Mouse (Mus musculus) liver, postnatal 0 days (tissue): ENCODE results near the gene Ift57.

Source experiments
- CTCF ChIP-seq: sonication (generic); IDR thresholded peaks from 2 replicates; pipeline ENCODE4 v1.5.1; 2016; ENCODE audit warnings: antibody characterized with exemption, low read depth
- EP300 ChIP-seq: IDR thresholded peaks from 2 replicates; pipeline ENCODE4 v1.6.1; 2016; ENCODE audit warnings: antibody characterized with exemption, low read depth, mild to moderate bottlenecking

DNA sequence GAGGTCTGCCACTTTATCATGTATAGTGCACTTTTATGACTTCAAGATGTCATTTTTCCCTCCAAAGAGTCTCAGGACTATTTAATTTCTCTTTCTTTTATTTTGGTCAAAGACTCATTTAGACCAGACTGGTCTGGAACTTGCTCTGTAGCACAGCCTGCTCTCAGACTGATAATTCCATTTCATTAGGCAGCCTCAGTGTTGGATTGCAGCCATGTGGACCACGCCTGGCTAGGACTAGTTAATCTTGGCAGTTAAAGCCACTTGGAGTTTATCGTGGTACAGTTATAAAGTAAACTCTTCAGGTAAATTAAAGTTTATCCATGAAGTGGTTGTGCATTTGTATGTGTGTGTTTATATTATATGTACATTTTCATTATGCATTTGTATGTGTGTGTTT lies 27.7 kb downstream of the Ift57 start:
- no peak for TF ChIP-seq CTCF
- TF ChIP-seq EP300, result peak; percentile 75
